Mouse (Mus musculus) embryo, embryonic 9.5 days (tissue): ENCODE results near the gene Hdhd5.

Source experiments
- DNase-seq: peaks from one replicate; pipeline ENCODE4 v3.0.0-alpha.2; 2017; ENCODE audit errors: extremely low spot score

Hdhd5 gene

DNA sequence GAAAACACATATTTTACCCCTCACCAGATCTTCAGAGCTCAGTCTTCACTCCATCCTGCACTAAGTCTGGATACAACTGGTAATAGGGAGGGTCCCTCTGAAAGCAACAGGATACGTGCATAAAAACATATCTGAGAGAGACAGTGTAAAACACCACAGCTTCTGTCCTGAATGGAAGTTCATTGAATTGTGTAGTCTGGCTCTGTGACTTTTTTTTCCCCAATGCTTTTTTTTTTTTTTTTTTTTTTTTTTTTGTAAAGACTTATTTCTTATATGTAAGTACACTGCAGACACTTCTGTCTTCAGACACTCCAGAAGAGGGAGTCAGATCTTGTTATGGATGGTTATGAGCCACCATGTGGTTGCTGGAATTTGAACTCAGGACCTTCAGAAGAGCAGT, 1.5 kb upstream of the Hdhd5 start:
- no peak for DNase-seq

DNA sequence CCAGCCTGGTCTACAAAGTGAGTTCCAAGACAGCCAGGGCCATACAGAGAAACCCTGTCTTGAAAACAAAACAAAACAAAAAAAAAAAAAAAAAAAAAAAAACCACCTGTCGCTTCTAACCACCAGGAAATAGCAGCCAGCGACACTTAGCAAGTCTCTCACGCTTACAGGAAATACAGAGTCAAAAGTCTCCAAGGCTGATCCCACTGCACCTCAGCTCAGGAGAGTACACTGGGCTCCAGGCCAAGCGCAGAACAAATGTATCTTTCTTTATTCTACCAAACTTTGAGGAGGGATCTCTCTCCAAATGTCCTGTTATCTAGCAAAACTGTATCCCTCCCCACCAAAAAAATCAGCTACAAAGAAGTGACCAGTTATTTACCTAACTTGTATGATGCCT, 2.0 kb downstream of the Hdhd5 start:
- no peak for DNase-seq

DNA sequence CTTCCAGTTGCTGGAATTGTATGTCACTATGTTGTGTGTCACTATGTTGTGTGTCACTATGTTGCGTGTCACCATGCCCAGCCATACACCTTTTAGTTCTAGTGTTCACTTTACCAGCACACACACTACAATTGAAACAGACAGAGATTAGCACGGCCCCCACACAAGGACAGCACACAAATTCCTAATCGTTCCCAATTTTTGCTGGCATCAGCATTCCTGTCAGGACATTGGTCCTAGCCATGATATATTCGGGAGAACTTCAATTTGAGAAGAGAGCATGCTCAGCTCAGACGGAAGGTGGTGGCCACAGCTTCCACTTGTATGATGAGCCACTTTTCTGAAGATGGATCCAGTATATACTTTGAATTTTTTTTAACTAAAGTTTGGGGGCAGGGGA, 6.3 kb downstream of the Hdhd5 start:
- no peak for DNase-seq

DNA sequence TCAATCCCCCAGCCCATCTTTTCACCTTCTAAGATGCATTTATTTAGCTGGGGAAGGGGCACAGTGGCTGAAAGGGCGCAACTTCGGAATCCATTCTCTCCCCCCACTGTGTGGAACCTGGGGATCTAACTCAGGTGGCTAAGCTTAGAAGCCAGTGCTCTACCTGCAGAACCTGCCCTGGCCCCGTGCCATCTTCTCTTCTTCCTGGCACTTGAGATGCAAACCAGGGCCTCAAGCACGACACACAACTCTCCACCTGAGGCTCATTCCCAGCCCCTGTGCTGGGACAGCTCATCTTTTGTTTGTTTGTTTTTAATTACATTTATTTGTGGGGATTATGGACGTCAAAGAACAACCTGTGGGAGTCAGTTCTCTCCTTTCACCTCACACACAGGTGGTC, 11.5 kb downstream of the Hdhd5 start:
- DNase-seq = no peak

DNA sequence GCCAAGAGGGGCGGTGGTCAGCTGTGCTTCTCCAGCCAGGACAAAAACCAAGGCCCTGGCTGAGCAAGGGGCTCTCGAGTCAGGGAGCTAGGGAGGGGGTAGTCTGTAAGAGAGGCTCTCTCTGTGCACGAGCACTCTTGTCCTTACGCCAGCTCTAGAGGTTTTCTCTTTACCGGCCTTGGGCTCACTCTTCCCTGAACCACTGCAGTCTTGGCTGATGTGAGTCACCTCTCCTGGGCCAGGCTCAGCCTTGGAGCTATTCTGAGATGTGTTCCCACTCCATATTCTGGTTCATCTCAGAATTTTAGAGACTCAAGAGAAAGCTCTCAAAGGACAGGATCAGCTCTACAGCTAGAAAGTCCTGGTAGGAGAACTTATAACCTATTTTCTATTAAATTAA, 13.8 kb downstream of the Hdhd5 start:
- DNase-seq = no peak

DNA sequence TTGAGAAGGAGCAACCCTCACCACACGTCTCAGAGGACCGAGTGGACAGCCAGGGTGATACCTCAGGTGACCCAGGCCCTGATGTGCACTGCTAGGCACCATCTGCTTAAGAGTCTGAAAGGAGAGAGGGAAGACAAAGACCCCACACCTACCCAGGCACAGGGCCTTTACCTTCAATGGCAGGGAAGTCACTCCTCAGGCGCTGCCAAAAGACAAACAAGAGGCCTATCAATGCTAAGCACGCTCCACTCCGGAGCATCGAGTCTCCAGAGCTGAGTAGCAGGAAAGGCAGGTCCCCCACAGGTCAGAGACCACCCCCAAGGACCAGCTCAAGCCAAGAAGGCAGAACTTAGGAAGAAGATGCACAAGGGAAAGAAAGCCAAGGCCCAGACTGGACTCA, 14.2 kb downstream of the Hdhd5 start:
- no peak for DNase-seq

DNA sequence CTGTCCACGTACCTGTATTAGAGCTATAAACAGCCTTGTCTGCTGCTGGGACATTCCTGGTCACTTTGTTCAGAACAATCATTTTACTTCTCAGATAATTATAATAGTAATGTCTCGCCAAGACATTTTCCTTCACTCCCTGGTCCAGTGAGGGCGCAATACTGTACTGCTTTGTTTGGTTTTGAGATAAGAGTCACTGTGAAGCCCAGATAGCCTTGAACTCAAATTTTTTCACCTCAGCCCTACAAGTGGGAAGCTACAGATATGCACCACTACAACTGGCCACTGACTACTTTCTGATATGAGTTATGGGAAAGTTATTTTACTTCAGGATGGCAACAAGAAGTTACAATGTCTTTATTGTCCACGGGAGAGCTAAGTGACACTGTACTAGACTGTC, 14.7 kb downstream of the Hdhd5 start:
- no peak for DNase-seq

DNA sequence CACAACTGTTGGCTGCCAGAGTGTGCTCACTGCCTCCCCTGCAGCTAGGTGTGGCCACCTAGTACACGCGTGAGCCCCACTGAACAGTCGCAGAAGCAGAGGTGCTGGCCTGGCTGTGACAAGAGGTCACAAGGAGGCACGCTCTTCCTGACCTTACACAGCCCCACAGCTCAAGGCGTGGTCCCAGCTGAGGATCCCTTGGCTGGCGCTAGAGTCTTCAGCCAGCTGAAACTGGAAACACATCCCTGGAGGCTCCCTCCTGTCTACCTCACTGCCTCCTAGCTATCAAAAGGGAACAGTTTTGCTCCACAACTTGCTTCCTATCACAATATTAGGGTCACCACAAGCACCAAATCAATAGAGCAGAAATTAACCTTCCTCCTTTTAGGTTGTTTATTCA, 19.9 kb downstream of the Hdhd5 start:
- no peak for DNase-seq

DNA sequence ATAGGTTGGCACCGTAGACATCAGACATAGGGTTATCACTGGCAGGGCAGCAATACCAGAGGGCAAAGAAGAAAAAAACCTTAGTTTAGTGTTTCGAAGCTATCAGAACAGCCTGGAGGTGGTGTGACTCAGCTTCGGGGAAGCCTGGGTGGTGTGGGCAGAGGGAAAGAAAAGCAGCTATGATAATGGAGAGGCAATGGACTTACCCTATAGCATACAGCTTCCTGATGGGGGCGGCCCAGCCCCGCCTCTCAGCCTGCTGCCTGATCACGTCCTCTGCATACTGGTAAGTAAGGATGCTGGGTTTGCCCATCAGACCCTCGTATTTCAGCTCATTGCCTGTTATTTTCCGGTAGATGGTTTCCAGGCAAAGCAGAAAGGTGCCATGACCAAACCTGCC, 20.7 kb downstream of the Hdhd5 start:
- no peak for DNase-seq

DNA sequence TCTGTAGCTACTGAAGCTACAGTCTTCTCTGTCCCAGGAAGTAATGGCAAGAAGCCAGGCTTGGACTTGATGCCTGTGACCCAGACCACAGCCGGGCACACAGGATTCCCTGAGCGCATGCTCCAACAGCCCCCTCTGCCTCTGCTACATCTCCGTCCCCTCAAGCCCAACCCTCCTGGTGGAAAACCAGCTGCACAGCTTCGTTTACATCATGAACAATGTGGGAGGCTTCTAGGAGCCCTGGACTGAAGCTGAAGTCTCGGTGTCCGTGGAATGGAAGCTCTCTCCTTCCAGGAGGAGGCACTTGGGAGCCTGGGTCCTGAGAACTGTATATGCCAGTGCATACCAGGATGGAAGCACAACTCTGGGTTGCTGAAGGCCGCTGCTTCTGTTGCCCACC, 21.1 kb downstream of the Hdhd5 start:
- no peak for DNase-seq

DNA sequence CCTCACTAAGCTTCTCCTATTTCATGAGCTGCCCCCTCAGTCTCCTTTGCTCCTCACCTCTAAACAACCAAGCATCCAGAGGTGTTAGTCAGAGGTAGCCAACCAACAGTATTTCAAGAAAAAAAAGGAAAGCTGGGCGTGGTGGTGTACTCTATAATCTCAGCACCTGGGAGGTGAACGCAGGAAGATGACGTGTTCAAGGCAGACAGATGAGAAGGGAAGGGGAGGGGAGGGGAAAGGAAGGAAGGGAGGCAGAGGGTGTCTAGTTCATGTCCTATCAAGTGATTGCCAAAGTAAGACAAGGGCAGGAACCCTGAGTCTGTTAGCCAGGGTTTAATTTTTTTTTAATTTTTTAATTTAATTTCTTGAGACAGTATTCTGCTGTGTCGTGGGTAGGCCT, 22.5 kb downstream of the Hdhd5 start:
- no peak for DNase-seq

DNA sequence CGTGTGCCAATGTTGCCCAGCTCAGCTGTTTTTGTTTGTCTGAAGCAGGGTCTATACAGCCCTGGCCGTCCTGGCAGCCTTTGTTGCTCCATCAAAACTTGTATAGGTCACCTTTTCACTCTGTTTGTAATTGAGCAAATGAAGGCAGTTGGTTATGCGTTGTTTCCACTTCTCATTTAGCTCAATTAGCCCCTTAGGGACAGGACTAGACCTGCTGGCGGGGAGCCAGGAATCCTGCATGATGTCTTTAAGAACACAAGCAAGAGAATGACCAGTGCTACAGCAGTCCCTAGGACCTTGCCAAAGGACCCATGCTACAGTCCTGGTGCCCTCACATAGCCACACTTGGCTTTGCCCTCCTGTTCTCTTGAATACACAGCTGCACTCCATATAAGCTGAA, 25.6 kb downstream of the Hdhd5 start:
- no peak for DNase-seq

DNA sequence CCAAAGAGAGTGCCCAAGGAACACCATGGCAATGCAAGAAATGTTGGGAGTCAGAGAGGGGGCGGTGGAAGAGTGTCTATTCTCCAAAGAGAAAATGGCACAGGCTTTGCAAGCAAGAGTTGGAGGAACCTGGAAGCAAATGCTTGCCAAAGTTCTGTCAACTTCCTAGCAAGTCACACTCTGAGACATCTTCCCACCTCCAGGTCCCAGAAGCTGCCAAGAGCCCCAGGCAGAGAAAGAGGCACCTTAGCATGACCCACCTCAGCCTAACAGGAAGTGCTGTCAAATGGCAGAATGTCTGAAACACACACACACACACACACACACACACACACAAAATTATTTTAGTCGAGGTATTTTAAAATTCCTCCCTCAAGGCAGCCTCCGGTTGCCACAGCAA, 27.1 kb downstream of the Hdhd5 start:
- no peak for DNase-seq

DNA sequence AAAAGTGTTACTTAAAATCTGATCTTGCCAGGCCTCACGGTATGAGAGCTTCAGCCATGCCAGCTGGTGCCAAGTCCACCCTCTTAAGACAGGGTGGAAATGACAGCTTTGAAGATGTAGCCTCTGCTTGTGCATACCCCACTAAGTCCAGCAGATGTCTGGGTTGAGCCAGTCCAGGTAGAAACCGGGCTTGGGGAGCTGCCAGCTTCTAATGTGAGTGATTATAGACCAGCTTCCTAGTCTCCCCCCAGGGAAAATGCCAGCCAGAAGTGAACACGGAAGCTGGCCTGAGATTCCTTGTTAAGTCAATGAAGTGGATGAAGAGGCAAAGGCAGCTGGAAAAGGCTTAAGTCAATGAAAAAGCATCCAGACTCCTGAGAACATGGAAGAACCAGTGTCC, 34.6 kb downstream of the Hdhd5 start:
- DNase-seq = no peak

DNA sequence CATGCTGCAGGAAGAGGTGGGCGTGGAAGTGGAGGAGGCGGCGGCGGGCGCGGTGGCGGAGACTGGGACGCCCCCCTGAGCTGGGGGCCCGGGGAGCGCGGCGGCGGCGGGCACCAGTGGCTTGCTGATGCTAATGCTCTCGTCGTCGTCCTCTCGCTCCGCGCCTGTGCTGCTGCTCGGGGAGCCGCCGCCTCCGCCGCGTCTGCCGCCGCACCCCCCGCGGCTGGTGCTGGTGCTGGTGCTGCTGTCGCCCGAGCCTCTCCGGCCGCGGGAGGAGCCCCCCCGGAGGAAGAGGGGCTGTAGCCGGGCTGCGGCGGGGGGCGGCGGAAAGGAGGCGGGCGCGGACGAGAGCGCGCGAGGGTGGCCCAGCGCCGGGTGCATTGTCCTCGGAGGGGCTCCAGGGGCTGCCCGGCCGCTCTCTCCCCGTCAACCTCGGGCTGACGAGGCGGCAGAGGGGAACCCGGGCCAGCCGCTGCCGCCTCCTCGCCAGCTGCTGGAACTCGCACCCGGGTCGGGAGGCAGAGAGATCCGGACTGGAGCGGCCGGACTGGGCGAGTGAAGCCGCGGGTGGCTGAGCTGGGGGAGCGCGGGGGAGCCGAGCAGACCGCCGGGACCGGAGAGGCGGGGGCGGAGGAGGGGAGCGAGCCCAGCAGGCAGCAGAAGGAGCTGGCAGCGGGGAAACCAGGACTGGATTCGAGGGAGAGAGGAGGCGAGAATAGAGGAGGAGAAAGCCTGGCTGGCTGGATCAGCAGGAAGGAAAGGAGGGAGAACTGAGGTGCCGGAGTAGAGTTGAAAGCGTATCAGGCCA, 37.5 kb downstream of the Hdhd5 start, which contains the start of gene Tmem121b:
Tmem121b (minus strand) TSS at position 434 of the 808 bp plus-strand sequence.
- peak; percentile 87 for DNase-seq

DNA sequence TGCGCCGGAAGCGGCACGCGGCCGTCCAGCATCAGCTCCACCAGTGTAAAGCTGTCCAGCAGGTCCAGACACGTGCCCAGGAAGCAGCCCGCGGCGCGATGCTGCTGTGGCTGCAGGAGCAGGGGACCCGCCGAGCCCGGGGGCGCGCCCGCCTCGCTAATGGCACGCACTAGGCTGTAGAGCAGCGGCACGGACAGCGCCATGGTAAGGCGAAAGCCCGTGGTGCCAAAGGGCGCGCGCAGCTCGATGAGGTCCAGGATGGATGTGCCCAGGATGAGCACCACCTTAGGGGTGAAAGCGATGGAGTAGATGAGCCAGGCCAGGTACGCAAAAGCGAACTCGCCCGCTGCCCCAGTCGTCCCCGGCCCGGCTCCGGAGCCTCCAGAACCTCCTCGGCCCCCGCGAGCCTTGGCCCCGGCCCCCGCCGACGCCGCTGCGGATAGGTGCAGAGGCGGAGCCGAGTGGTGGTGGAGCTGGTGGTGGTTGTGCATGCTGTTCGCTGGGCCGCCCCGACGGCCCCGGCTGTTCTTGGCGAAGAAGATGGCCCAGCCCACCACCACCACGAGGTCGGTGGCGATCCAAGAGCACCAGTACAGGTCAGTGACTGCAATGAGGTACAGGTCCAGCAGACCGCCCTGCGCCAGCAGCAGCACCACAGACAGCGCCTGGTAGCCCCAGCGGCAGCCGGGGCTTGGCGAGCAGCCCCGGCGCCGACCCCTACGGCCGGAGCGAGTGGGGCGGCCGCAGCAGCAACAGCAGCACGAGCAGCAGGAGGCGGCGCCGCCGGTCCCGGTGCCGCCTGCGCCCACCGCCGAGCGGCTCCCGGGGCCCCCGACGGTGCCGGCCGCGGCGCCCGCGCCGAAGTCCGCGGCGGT, 38.4 kb downstream of the Hdhd5 start:
- peak; percentile 54 for DNase-seq

DNA sequence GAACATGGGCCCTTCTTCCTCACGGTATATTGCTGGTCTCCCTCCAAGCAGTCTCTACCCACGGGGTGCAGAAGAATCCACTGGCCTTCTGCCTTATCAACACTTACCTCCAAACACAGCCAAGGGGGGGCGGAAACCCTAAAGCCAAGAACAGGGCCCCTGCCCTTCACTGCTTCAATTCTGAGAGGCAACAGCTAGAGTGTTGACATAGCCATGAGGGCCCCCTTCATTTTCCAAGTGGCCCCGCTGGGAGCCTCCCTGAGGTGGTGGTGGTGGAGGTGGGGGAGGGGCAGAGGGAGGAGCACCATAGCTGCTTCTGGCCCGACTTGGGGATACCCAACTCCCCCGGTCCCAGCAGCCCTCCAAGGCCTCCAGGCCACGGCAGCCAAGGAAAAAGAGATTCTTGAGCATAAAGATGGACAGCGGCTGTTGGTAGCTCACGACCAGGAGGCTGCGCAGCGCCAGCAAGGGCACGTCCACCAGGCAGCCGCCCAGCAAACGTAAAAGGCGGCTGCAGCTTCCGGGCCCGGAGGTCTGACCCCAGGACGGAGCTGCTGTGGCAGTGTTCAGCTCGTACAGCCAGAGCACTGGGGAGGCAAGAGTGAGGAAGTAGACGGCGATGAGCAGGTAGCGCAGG, 39.1 kb downstream of the Hdhd5 start:
- DNase-seq = no peak

DNA sequence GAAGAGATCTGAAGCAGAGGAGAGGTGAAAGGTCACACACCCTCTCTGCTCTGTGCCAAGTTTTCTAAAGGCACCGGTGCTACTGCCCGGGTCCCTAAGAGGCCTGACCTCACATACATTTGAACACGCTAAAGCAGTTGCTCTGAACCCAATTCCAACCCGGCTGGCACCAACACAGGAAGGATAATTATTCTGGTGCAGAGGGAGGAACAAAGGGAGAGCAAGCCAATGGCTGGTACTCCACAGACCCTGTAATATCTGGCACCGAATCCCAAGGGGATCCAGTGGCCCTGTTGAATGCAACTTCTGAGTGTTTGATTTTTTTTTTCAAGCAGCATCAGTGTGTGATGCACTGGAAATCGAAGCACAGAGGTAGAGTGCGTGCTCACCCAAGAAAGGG, 40.1 kb downstream of the Hdhd5 start:
- no peak for DNase-seq

DNA sequence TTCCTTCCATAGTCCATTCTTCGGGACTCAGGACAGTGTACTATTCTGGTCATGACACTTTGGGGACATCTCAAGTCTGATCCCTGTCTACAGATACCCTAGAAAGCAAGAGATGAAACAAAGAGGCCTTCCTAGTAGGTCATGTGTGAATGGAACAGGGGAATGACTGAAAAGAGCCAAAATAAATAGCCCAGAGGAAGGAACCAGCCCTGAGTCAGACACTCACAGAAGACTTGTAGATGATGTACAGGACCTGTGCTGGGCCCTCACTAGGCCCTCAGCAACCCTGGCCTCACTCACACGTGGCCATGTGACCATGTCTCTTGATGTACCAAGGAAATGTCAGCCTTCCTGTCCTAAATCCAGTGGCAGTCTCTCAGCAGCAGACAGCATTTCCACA, 41.7 kb downstream of the Hdhd5 start:
- no peak for DNase-seq

DNA sequence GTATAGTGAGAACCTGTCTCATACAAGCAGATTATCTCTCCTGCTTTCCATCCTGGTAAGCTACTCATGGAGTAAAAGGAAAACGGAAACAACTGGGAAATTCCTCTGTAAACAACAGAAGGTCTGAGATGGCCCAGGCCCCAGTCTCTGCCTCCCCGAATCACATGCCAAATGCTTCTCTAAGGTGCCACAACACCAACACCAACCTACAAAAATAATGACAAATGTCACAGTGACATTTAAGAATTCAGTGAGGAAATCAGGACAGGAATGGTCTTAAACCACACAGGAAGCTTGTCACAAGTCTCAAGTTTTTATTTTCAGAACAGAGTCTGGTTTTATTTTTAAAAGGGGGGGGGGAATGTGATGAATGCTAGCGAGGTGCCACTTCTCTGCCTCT, 42.5 kb downstream of the Hdhd5 start:
- no peak for DNase-seq

DNA sequence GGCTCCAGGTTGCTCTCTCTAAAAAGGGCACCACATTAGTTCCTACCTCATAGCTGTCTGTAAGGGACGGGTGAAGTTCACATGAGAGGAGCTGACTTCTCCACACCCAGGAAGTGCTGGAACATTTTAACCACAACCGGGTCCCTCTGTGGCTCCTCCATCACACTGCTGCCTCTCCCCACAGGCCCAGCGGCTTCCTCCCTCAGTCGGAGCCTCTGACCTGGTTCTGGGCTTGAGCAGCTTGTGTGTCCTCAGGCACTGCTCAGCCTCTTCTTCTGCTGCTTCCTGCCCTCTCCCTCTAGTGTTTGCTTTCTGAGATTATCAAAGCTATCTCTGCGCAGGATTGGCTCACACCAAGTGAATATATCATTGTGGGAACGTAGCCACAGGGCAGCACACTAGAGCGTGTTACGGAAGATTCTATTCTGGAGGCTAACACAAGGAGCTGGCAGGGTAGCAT, 45.0 kb downstream of the Hdhd5 start:
- DNase-seq = no peak

DNA sequence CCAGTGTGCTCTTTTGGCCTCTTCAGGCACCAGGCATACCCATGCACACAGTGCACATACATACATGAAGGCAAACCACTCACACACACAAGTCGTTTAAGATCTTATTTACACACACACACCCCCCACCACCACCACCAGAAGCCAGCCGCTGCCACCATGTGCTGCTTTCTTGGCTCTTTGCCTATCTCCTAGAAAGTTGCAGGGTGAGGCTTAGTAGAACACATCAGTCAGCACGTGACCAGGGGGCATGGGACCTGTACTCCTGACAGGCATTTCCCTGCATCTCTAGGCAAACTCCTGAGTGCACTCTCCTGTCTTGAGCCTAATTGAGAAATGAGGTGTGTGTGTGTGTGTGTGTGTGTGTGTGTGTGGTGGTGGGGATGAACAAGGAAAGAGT, 46.1 kb downstream of the Hdhd5 start:
- no peak for DNase-seq

DNA sequence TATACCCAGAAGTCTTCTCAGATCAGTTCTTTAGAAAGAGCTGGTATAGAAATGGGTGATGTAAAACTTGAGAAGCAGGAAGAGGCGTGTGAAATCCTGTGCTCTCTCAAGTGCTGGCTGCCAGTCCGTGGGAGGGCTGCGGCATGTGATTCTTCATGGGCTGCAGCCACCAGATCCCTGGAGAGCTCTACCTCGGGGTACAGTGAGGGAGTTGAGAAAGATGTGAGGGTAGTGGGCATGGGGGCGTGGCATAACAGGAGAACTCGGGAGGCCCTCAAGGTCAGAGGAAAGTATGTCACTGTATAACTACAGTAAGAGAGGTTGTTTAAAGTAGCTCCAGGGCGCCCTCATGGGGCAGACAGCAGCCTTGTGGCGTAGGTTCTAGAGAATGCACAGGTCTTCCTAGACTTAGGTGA, 47.9 kb downstream of the Hdhd5 start:
- DNase-seq = no peak
